Mouse (Mus musculus): Measurements from ENCODE around the gene Nudt17.
"Not testable (repeated sequence)": the region's sequence is repeated elsewhere in the genome, so short reads cannot be mapped to it uniquely, and the experiment has no call there.

Gene Nudt17

GRCm38 (mm10) chr3:96701003-96701402, 7.4 kb downstream of the Nudt17 start:
- no peak for DNase-seq (ENCODE audit: low read depth)

- peak; percentile 72 for DNase-seq (ENCODE audit: low read depth)
Measured at GRCm38 (mm10) chr3:96700376-96700775, 8.0 kb downstream of the Nudt17 start.

- no peak for DNase-seq (ENCODE audit: low read depth)
Measured at GRCm38 (mm10) chr3:96698993-96699690, 9.2 kb downstream of the Nudt17 start.

- peak; percentile 87 for DNase-seq (ENCODE audit: low read depth)
Measured at GRCm38 (mm10) chr3:96696766-96697732, 11.3 kb downstream of the Nudt17 start.

GRCm38 (mm10) chr3:96696198-96696765, 12.1 kb downstream of the Nudt17 start, which contains the start of gene Pias3:
Gene Pias3, plus strand, starts transcription at chr3:96696384.
- peak; percentile 78 for DNase-seq (ENCODE audit: low read depth)

- no peak for DNase-seq (ENCODE audit: low read depth)
Measured at GRCm38 (mm10) chr3:96693579-96693978, 14.8 kb downstream of the Nudt17 start.

GRCm38 (mm10) chr3:96692506-96692905, 15.9 kb downstream of the Nudt17 start:
- DNase-seq (ENCODE audit: low read depth), result no peak

- peak; percentile 51 for DNase-seq (ENCODE audit: low read depth)
Measured at GRCm38 (mm10) chr3:96690298-96690697, 18.1 kb downstream of the Nudt17 start.

- DNase-seq (ENCODE audit: low read depth), result no peak
Measured at GRCm38 (mm10) chr3:96688854-96689253, 19.5 kb downstream of the Nudt17 start.

GRCm38 (mm10) chr3:96686057-96686456, 22.3 kb downstream of the Nudt17 start:
- DNase-seq (ENCODE audit: low read depth), result not testable (repeated sequence)

GRCm38 (mm10) chr3:96684822-96685156, 23.6 kb downstream of the Nudt17 start:
- no peak for DNase-seq (ENCODE audit: low read depth)

- DNase-seq (ENCODE audit: low read depth), result no peak
Measured at GRCm38 (mm10) chr3:96684151-96684821, 24.1 kb downstream of the Nudt17 start.

GRCm38 (mm10) chr3:96683496-96683895, 24.9 kb downstream of the Nudt17 start:
- DNase-seq (ENCODE audit: low read depth), result no peak

- no peak for DNase-seq (ENCODE audit: low read depth)
Measured at GRCm38 (mm10) chr3:96680269-96680956, 27.9 kb downstream of the Nudt17 start.

GRCm38 (mm10) chr3:96679159-96679674, 29.1 kb downstream of the Nudt17 start:
- DNase-seq (ENCODE audit: low read depth), result no peak

- DNase-seq (ENCODE audit: low read depth), result no peak
Measured at GRCm38 (mm10) chr3:96678456-96678855, 29.9 kb downstream of the Nudt17 start.

GRCm38 (mm10) chr3:96675690-96676089, 32.7 kb downstream of the Nudt17 start:
- no peak for DNase-seq (ENCODE audit: low read depth)

GRCm38 (mm10) chr3:96675171-96675570, 33.2 kb downstream of the Nudt17 start:
- peak; percentile 64 for DNase-seq (ENCODE audit: low read depth)

- no peak for DNase-seq (ENCODE audit: low read depth)
Measured at GRCm38 (mm10) chr3:96674442-96674841, 33.9 kb downstream of the Nudt17 start.

- no peak for DNase-seq (ENCODE audit: low read depth)
Measured at GRCm38 (mm10) chr3:96673514-96673913, 34.8 kb downstream of the Nudt17 start.

- DNase-seq (ENCODE audit: low read depth), result no peak
Measured at GRCm38 (mm10) chr3:96671519-96671918, 36.8 kb downstream of the Nudt17 start.
